Mouse (Mus musculus): ENCODE measurements around the gene Sh2d1b1. TPM values are rescaled to one million over a fixed set of nuclear protein-coding genes. Genes with fewer than 3 reads are reported as not detected.

The Sh2d1b1 gene
- polyA plus RNA-seq, 1 experiment from 2014 or later = not detected

GRCm38 (mm10) chr1:170308503-170308902, 31.4 kb downstream of the Sh2d1b1 start, which contains the start of gene Spata46:
Spata46 (plus strand) TSS chr1:170308803.
- Histone ChIP-seq H3K27ac (no peak within 1 kb of the TSS), H3K4me1 (replicated peaks; ENCODE audit: control insufficient read depth, insufficient read depth, low read length) (no peaks in the 10 kb centered on the region), H3K9ac (no peak within 1 kb of the TSS), H3K4me3 (replicated peaks; ENCODE audit: low read length) (no peak within 1 kb of the TSS), H3K4me2 (replicated peaks) (no peak within 1 kb of the TSS), H3K36me3 (replicated peaks; ENCODE audit: control insufficient read depth, insufficient read depth) (no peaks in the 10 kb centered on the region), H3K27me3 (ENCODE audit: control insufficient read depth, insufficient read depth, low read length) (no peaks in the 10 kb centered on the region), H3K9me3 (ENCODE audit: control insufficient read depth, low read length) (no peaks in the 10 kb centered on the region)
- ATAC-seq (ENCODE audit: low FRiP score) (no peak), DNase-seq (ENCODE audit: low spot score) (no peak)
- 91% methylated on average over 4 of the region's 4 CpGs for WGBS

- H3K27ac ChIP-seq = no peak overlapping the region
- ATAC-seq (ENCODE audit: low FRiP score) (no peak), DNase-seq (ENCODE audit: low spot score) (no peak)
- no peaks in the 10 kb centered on the region for H3K4me1 ChIP-seq (replicated peaks; ENCODE audit: control insufficient read depth, insufficient read depth, low read length)
- H3K27me3 ChIP-seq (ENCODE audit: control insufficient read depth, insufficient read depth, low read length) = no peaks in the 10 kb centered on the region
- no peaks in the 10 kb centered on the region for H3K9me3 ChIP-seq (ENCODE audit: control insufficient read depth, low read length)
- no peaks in the 10 kb centered on the region for H3K36me3 ChIP-seq (replicated peaks; ENCODE audit: control insufficient read depth, insufficient read depth)
- no peak overlapping the region for H3K4me2 ChIP-seq (replicated peaks)
- no peak overlapping the region for H3K9ac ChIP-seq
- WGBS = 81% methylated on average over 6 of the region's 6 CpGs
- no peak overlapping the region for H3K4me3 ChIP-seq (replicated peaks; ENCODE audit: low read length)
Measured at GRCm38 (mm10) chr1:170311431-170311830, 34.3 kb downstream of the Sh2d1b1 start.

GRCm38 (mm10) chr1:170322046-170322445, 44.9 kb downstream of the Sh2d1b1 start:
- H3K27me3 ChIP-seq (ENCODE audit: control insufficient read depth, insufficient read depth, low read length) = no peaks in the 10 kb centered on the region
- H3K9ac ChIP-seq = no peak overlapping the region
- H3K27ac ChIP-seq = no peak overlapping the region
- WGBS = 95% methylated on average over 2 of the region's 2 CpGs
- no peaks in the 10 kb centered on the region for H3K9me3 ChIP-seq (ENCODE audit: control insufficient read depth, low read length)
- no peak for DNase-seq (ENCODE audit: low spot score)
- no peak for ATAC-seq (ENCODE audit: low FRiP score)
- peaks cover 10% of the 10 kb centered on the region for H3K36me3 ChIP-seq (replicated peaks; ENCODE audit: control insufficient read depth, insufficient read depth)
- H3K4me3 ChIP-seq (replicated peaks; ENCODE audit: low read length) = no peak overlapping the region
- no peaks in the 10 kb centered on the region for H3K4me1 ChIP-seq (replicated peaks; ENCODE audit: control insufficient read depth, insufficient read depth, low read length)
- no peak overlapping the region for H3K4me2 ChIP-seq (replicated peaks)

- Histone ChIP-seq H3K4me1 (replicated peaks; ENCODE audit: control insufficient read depth, insufficient read depth, low read length) (no peaks in the 10 kb centered on the region), H3K9me3 (ENCODE audit: control insufficient read depth, low read length) (no peaks in the 10 kb centered on the region), H3K4me3 (replicated peaks; ENCODE audit: low read length) (no peak overlapping the region), H3K27me3 (ENCODE audit: control insufficient read depth, insufficient read depth, low read length) (no peaks in the 10 kb centered on the region), H3K4me2 (replicated peaks) (no peak overlapping the region), H3K36me3 (replicated peaks; ENCODE audit: control insufficient read depth, insufficient read depth) (peaks cover 10% of the 10 kb centered on the region), H3K27ac (no peak overlapping the region), H3K9ac (no peak overlapping the region)
- ATAC-seq (ENCODE audit: low FRiP score) (no peak), DNase-seq (ENCODE audit: low spot score) (no peak)
- WGBS = 94% methylated on average over 10 of the region's 10 CpGs
Measured at GRCm38 (mm10) chr1:170323001-170323400, 45.9 kb downstream of the Sh2d1b1 start.

- H3K4me2 ChIP-seq (replicated peaks) = no peak overlapping the region
- no peak overlapping the region for H3K9ac ChIP-seq
- H3K27me3 ChIP-seq (ENCODE audit: control insufficient read depth, insufficient read depth, low read length) = no peaks in the 10 kb centered on the region
- H3K9me3 ChIP-seq (ENCODE audit: control insufficient read depth, low read length) = no peaks in the 10 kb centered on the region
- DNase-seq (ENCODE audit: low spot score) = no peak
- H3K4me3 ChIP-seq (replicated peaks; ENCODE audit: low read length) = no peak overlapping the region
- H3K27ac ChIP-seq = no peak overlapping the region
- no peak for ATAC-seq (ENCODE audit: low FRiP score)
- H3K4me1 ChIP-seq (replicated peaks; ENCODE audit: control insufficient read depth, insufficient read depth, low read length) = no peaks in the 10 kb centered on the region
- peaks cover 4% of the 10 kb centered on the region; the same call in 1 of the 2 replicates for H3K36me3 ChIP-seq (replicated peaks; ENCODE audit: control insufficient read depth, insufficient read depth)
- 96% methylated on average over 1 of the region's 1 CpGs for WGBS
Measured at GRCm38 (mm10) chr1:170324312-170324711, 47.2 kb downstream of the Sh2d1b1 start.

- ATAC-seq (ENCODE audit: low FRiP score) (no peak), DNase-seq (ENCODE audit: low spot score) (no peak)
- Histone ChIP-seq H3K36me3 (replicated peaks; ENCODE audit: control insufficient read depth, insufficient read depth) (0 out of 2 replicates have a peak, but pooled peaks cover under 1% of the 10 kb centered on the region), H3K4me1 (replicated peaks; ENCODE audit: control insufficient read depth, insufficient read depth, low read length) (no peaks in the 10 kb centered on the region), H3K27ac (no peak overlapping the region), H3K4me2 (replicated peaks) (no peak overlapping the region), H3K4me3 (replicated peaks; ENCODE audit: low read length) (no peak overlapping the region), H3K27me3 (ENCODE audit: control insufficient read depth, insufficient read depth, low read length) (no peaks in the 10 kb centered on the region), H3K9ac (no peak overlapping the region), H3K9me3 (ENCODE audit: control insufficient read depth, low read length) (no peaks in the 10 kb centered on the region)
- 87% methylated on average over 4 of the region's 4 CpGs for WGBS
Measured at GRCm38 (mm10) chr1:170325277-170325676, 48.2 kb downstream of the Sh2d1b1 start.

- H3K4me2 ChIP-seq (replicated peaks) = no peak overlapping the region
Measured at GRCm38 (mm10) chr1:170331926-170332325, 54.8 kb downstream of the Sh2d1b1 start.

GRCm38 (mm10) chr1:170332775-170333174, 55.7 kb downstream of the Sh2d1b1 start:
- Histone ChIP-seq H3K9ac (no peak overlapping the region), H3K4me1 (replicated peaks; ENCODE audit: control insufficient read depth, insufficient read depth, low read length) (no peaks in the 10 kb centered on the region), H3K9me3 (ENCODE audit: control insufficient read depth, low read length) (no peaks in the 10 kb centered on the region), H3K27ac (no peak overlapping the region), H3K4me2 (replicated peaks) (no peak overlapping the region), H3K36me3 (replicated peaks; ENCODE audit: control insufficient read depth, insufficient read depth) (0 out of 2 replicates have a peak, but pooled peaks cover 4% of the 10 kb centered on the region), H3K27me3 (ENCODE audit: control insufficient read depth, insufficient read depth, low read length) (no peaks in the 10 kb centered on the region), H3K4me3 (replicated peaks; ENCODE audit: low read length) (no peak overlapping the region)
- no peak for ATAC-seq (ENCODE audit: low FRiP score)
- 74% methylated on average over 4 of the region's 4 CpGs for WGBS
- no peak for DNase-seq (ENCODE audit: low spot score)

More at GRCm38 (mm10) chr1:170331926-170332325, 54.8 kb downstream of the Sh2d1b1 start:
- Histone ChIP-seq H3K4me3 (replicated peaks; ENCODE audit: low read length) (no peak overlapping the region), H3K9ac (no peak overlapping the region), H3K36me3 (replicated peaks; ENCODE audit: control insufficient read depth, insufficient read depth) (no peaks in the 10 kb centered on the region), H3K27ac (no peak overlapping the region), H3K4me1 (replicated peaks; ENCODE audit: control insufficient read depth, insufficient read depth, low read length) (no peaks in the 10 kb centered on the region), H3K27me3 (ENCODE audit: control insufficient read depth, insufficient read depth, low read length) (no peaks in the 10 kb centered on the region), H3K9me3 (ENCODE audit: control insufficient read depth, low read length) (no peaks in the 10 kb centered on the region)
- ATAC-seq (ENCODE audit: low FRiP score) = no peak
- no peak for DNase-seq (ENCODE audit: low spot score)
- 73% methylated on average over 6 of the region's 6 CpGs for WGBS
